Mouse (Mus musculus): ENCODE data around the gene Cdc42ep4. TPM values are rescaled to one million over a fixed set of nuclear protein-coding genes. Genes with fewer than 3 reads are reported as not detected.

Gene Cdc42ep4
- total RNA-seq (2021) = 10 to 100 TPM; 28.1 to 33.8 TPM

- peak; percentile 76 to 91 for DNase-seq (ENCODE audit: extremely low spot score in 1 of 2, low spot score in 2 of 2)
- intact Hi-C loops (cut with DNase I) = loop anchor here (5.0 kb wide), 2 partner anchors 36 to 56 kb away; no protein-coding TSS in a partner anchor
These were observed at the start of gene Cdc42ep4 for GRCm38 (mm10) chr11:113751484-113752084. Gene Cdc42ep4, minus strand, starts transcription at chr11:113751881.

- intact Hi-C loops (cut with DNase I) = no loop called here
- no peak for DNase-seq (ENCODE audit: extremely low spot score in 1 of 2, low spot score in 2 of 2)
These were observed 48.3 kb upstream of the Cdc42ep4 start for GRCm38 (mm10) chr11:113800026-113800425.

- no peak for DNase-seq (ENCODE audit: extremely low spot score in 1 of 2, low spot score in 2 of 2)
- intact Hi-C loops (cut with DNase I) = no loop called here
These were observed 47.4 kb upstream of the Cdc42ep4 start for GRCm38 (mm10) chr11:113799041-113799447.

GRCm38 (mm10) chr11:113798011-113798410 is 46.3 kb upstream of the Cdc42ep4 start:
- DNase-seq (ENCODE audit: extremely low spot score in 1 of 2, low spot score in 2 of 2) = no peak
- intact Hi-C loops (cut with DNase I) = no loop called here

GRCm38 (mm10) chr11:113797014-113797983 is 45.6 kb upstream of the Cdc42ep4 start:
- DNase-seq (ENCODE audit: extremely low spot score in 1 of 2, low spot score in 2 of 2) = peak in 1 of 2 experiments; percentile 38
- intact Hi-C loops (cut with DNase I) = no loop called here

GRCm38 (mm10) chr11:113795846-113796245 is 44.2 kb upstream of the Cdc42ep4 start:
- DNase-seq (ENCODE audit: extremely low spot score in 1 of 2, low spot score in 2 of 2) = peak in 1 of 2 experiments; percentile 19
- intact Hi-C loops (cut with DNase I) = no loop called here

GRCm38 (mm10) chr11:113791357-113792215 is 39.9 kb upstream of the Cdc42ep4 start:
- intact Hi-C loops (cut with DNase I) = no loop called here
- DNase-seq (ENCODE audit: extremely low spot score in 1 of 2, low spot score in 2 of 2) = peak; percentile 59 to 68

GRCm38 (mm10) chr11:113789101-113789500 is 37.4 kb upstream of the Cdc42ep4 start:
- intact Hi-C loops (cut with DNase I) = loop anchor here (5.0 to 10.0 kb wide), 2 partner anchors 37 to 494 kb away; partner anchors contain the start of gene Cdc42ep4
- no peak for DNase-seq (ENCODE audit: extremely low spot score in 1 of 2, low spot score in 2 of 2)

GRCm38 (mm10) chr11:113788183-113788789 is 36.6 kb upstream of the Cdc42ep4 start:
- no peak for DNase-seq (ENCODE audit: extremely low spot score in 1 of 2, low spot score in 2 of 2)
- intact Hi-C loops (cut with DNase I) = loop anchor here (5.0 to 10.0 kb wide), 2 partner anchors 36 to 493 kb away; partner anchors contain the start of gene Cdc42ep4

- no peak for DNase-seq (ENCODE audit: extremely low spot score in 1 of 2, low spot score in 2 of 2)
- intact Hi-C loops (cut with DNase I) = loop anchor here (5.0 to 10.0 kb wide), 2 partner anchors 35 to 493 kb away; partner anchors contain the start of gene Cdc42ep4
These were observed 35.9 kb upstream of the Cdc42ep4 start for GRCm38 (mm10) chr11:113787432-113788182.

GRCm38 (mm10) chr11:113787009-113787408 is 35.3 kb upstream of the Cdc42ep4 start:
- intact Hi-C loops (cut with DNase I) = loop anchor here (5.0 to 10.0 kb wide), 2 partner anchors 35 to 492 kb away; partner anchors contain the start of gene Cdc42ep4
- DNase-seq (ENCODE audit: extremely low spot score in 1 of 2, low spot score in 2 of 2) = no peak

- intact Hi-C loops (cut with DNase I) = loop anchor here (5.0 to 10.0 kb wide), 2 partner anchors 34 to 492 kb away; partner anchors contain the start of gene Cdc42ep4
These were observed 34.7 kb upstream of the Cdc42ep4 start for GRCm38 (mm10) chr11:113786395-113786794.

GRCm38 (mm10) chr11:113785406-113786171 is 33.9 kb upstream of the Cdc42ep4 start:
- peak; percentile 77 to 87 for DNase-seq (ENCODE audit: extremely low spot score in 1 of 2, low spot score in 2 of 2)
- intact Hi-C loops (cut with DNase I) = loop anchor here (5.0 to 10.0 kb wide), 2 partner anchors 33 to 491 kb away; partner anchors contain the start of gene Cdc42ep4

More at GRCm38 (mm10) chr11:113786395-113786794, 34.7 kb upstream of the Cdc42ep4 start:
- no peak for DNase-seq (ENCODE audit: extremely low spot score in 1 of 2, low spot score in 2 of 2)

GRCm38 (mm10) chr11:113784656-113785396 is 33.1 kb upstream of the Cdc42ep4 start:
- DNase-seq (ENCODE audit: extremely low spot score in 1 of 2, low spot score in 2 of 2) = no peak
- intact Hi-C loops (cut with DNase I) = loop anchor here (5.0 to 10.0 kb wide), 2 partner anchors 33 to 490 kb away; partner anchors contain the start of gene Cdc42ep4

- intact Hi-C loops (cut with DNase I) = loop anchor here (10.0 kb wide), 1 partner anchor 488 kb away; no protein-coding TSS in a partner anchor
- no peak for DNase-seq (ENCODE audit: extremely low spot score in 1 of 2, low spot score in 2 of 2)
These were observed 30.8 kb upstream of the Cdc42ep4 start for GRCm38 (mm10) chr11:113782496-113782895.

GRCm38 (mm10) chr11:113782006-113782405 is 30.3 kb upstream of the Cdc42ep4 start:
- no peak for DNase-seq (ENCODE audit: extremely low spot score in 1 of 2, low spot score in 2 of 2)

More at GRCm38 (mm10) chr11:113782006-113782405, 30.3 kb upstream of the Cdc42ep4 start:
- intact Hi-C loops (cut with DNase I) = loop anchor here (10.0 kb wide), 1 partner anchor 487 kb away; no protein-coding TSS in a partner anchor

Measured in left cerebral cortex, postnatal 10 days (tissue).